Mouse (Mus musculus) megakaryocyte, embryonic 14.5 days (primary cell): ENCODE measurements around the gene Lhfp.

Source experiments
- FLI1 ChIP-seq: IDR thresholded peaks from 2 replicates; pipeline ENCODE4 v1.6.1; 2012; ENCODE audit warnings: low read length, inconsistent platforms, mixed read lengths
- GATA1 ChIP-seq: IDR thresholded peaks from 3 replicates; pipeline ENCODE4 v1.6.1; 2012; ENCODE audit warnings: mixed read lengths, low read length, inconsistent platforms, borderline replicate concordance

GRCm38 (mm10) chr3:53148751-53149150 is 107.4 kb downstream of the Lhfp start:
- TF ChIP-seq GATA1 (no peak), FLI1 (no peak)
